Mouse (Mus musculus) cerebellum, postnatal 4 days (tissue): Measurements from ENCODE around the gene Ubtd2.

Experiments used
- DNase-seq, 2 experiments: peaks; one replicate each; pipeline ENCODE4 v3.0.0; 2022; ENCODE audit warnings: low spot score in 2 of 2, mixed read lengths in 1 of 2

Gene Ubtd2

DNA sequence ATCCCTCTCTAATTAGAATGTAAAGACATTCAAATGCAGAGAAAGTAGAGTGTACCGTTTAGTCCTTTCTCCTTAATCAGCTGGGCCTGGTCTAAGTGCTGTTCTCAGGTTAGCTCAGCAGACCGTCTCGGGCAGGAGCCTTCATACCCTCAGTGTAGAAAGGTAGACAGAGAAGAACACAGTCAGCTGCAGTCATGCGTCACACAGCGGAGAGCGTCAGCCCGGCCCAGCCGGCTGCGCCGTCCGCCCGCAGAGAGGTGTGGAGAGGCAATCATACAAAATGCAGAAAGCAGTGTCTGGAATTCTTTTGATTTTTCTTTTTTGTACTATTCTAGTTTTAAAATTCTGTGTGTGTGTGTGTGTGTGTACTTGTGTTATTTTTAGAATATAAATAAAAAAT, 90.4 kb downstream of the Ubtd2 start:
- no peak for DNase-seq

DNA sequence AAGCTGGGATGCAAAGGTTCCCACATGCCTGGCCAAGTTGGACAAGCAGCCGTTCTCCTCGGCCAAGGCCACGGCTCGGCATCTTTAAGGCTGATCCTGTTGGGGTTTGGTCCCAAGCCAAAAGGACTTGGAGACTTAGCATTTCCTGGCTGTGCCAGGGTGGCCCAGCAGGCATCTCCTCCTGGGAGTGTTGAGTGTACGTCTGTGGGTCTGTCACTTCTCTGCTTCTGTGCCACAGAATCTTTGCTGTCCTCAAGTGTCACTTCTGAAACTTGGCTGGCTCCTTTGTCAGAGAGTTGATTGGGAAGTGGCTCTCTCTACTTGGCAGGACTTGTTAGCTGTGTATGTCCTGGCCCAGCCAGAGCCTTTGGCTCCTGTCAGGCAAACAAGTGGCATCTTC, 91.3 kb downstream of the Ubtd2 start:
- DNase-seq = peak in 1 of 2 experiments; percentile 53

DNA sequence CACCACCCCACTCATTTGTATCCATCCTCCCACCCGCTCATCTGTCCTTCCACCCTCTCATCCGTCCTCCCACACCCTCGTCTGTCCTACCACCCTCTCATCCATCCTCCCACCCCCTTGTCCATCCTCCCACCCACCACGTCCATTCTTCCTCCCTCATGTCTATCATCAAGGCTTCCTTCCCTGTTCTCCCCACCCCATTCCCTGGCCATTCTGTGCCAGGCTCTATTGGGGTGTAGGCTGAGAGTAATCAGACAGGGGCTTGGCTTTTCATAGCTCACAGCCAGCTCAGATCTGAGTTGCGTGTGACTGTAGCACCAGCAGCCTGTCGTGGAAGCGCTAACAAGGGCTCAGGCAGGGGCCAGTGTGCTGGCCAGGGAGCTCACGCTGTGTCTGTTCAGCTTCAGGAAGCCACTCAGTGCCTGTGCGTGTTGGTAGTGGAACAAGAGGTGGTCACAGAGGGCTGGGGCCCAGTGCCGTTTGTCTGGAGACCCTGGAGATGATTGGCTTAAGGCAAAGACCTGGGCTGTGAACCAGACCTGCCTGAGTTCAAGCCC, 92.3 kb downstream of the Ubtd2 start:
- no peak for DNase-seq

DNA sequence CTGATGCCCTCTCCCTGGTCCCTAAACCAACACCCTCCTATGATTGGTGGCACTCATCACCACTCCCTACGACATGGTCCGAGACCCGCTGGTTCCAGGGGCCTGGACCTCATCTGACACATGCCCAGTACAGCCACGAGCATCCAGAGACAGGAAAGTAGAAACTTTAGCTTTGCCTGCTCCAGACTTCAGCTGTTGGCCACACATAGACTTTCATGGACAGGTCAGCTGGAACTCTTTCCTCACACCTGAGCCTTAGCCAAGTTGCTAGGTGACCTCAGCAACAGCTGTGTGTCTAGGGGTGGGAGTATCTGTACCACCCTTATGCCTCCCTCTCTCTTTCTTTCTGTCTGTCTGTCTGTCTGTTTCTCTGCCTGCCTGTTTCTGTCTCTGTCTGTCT, 93.1 kb downstream of the Ubtd2 start:
- no peak for DNase-seq

DNA sequence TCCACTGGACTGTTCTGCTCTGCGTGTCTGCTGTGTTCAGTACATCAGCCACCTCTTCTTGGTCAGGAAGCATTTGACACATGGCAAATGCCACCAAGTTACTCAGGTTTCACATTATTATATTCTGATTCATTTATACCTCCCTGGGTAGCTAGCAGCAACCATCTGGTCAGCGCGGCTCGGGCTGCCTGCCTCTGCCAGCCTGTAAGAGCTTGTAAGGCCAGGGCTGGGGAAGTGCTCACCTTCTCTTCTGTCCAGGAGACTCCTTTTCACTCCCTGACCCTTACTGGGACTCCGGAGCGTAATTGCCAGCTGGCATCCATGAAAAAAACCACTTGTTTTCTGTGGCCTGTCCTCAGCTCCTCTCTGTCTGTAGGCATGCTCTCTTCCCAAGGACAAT, 94.1 kb downstream of the Ubtd2 start:
- no peak for DNase-seq

DNA sequence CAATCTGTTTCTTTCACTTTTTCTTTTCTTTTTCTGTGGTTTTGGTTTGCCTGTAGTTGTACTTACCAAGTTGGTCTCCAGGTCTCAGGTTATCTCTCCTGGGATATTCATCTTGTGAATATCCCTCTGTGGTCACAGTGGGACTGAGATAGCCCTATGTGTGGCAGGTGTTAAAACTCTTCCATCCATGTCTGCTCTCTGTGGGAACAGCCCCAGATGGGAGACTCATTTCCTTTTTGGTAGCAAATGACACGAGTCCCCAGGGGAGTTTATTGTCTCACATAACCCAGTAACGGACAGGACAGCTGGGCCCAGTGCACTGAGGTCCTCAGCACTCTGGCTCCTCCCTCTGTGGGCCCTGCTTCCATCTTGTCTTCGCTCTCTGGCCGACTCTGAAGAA, 94.9 kb downstream of the Ubtd2 start:
- DNase-seq = no peak

DNA sequence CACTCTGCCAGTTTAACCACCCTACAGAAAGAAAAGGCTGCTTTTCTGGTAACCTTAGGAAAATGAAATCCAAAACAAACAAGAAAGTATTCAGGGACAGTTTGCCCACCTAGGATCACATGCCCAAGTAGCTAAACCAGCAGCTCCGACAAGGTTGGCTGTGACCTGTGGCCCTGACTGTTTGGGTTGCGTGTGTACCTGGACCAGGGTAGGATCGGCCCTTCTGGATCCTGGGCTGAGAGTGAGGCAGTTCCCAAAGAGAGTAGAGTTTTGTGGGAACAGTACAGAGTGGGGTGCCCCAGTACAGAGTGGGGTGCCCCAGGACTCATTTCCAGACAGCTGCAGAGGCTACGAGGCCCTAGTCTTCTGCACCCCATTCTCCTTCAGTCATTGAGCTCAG, 95.9 kb downstream of the Ubtd2 start:
- no peak for DNase-seq

DNA sequence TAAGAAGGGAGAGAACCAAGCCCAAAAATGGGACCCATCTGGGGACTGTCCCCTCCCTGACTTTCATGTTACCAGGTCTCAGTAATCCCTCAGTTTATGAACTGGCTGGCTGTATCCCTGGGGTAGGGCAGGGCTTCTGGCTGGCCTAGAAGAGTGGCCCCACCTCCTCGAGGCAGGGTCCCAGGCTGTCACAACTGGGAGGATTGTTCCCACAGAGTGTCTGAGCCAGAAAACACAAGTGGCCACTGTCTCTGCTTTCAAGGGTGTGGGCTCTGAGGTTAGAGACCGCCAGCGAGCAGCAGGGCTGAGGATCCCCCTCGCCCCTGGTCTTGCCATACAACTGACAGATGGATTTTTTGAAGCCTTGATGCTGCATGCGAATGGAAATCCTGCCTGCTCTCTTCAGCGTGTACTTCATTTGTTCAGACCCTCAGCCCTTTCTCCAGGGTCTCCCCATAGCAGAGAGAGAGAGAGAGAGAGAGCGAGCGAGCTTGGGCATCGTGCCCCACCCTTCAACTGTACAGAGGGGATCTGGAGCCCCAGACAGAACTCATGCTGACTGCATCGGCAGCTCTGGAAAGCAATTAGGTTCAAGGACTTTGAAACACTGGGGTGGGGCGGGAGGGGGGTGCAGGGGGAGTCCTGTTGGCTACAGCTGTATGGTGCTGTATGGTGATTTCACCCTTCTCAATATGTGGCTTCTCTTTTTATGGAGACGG, 96.6 kb downstream of the Ubtd2 start:
- DNase-seq = no peak

DNA sequence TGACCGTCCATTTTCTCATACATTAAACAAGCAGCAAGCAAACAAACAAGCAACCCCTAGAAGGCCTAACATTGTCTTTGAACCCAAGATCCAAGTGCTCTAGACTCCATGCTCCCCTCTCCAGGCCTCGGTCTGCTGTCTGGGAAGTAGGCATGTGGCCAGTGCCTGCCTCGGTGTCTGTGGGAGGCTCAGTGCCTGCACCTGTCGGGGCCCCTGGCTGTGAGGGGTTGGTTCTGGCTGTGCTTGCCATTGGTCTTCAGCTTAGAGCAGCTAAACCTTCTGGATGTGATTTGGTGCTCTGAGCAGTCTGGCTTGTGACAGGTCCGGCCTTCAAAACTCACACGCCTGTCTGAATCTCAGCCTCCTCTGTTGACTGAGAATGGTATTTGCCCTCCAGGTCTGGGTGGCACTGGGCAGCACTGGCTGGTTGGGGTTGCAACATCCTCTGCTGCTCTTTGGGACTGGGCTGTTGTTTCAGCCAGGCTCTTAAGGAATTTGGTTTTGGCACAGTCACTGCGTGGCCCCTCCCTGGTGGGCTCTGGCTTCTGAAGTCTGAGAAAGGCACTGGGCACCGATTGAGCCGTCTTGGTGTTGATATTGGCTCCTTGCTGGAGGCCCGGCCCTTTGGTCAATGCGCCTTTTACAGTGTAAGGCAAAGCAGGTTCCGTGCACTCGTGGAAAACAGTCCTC, 97.4 kb downstream of the Ubtd2 start:
- no peak for DNase-seq

DNA sequence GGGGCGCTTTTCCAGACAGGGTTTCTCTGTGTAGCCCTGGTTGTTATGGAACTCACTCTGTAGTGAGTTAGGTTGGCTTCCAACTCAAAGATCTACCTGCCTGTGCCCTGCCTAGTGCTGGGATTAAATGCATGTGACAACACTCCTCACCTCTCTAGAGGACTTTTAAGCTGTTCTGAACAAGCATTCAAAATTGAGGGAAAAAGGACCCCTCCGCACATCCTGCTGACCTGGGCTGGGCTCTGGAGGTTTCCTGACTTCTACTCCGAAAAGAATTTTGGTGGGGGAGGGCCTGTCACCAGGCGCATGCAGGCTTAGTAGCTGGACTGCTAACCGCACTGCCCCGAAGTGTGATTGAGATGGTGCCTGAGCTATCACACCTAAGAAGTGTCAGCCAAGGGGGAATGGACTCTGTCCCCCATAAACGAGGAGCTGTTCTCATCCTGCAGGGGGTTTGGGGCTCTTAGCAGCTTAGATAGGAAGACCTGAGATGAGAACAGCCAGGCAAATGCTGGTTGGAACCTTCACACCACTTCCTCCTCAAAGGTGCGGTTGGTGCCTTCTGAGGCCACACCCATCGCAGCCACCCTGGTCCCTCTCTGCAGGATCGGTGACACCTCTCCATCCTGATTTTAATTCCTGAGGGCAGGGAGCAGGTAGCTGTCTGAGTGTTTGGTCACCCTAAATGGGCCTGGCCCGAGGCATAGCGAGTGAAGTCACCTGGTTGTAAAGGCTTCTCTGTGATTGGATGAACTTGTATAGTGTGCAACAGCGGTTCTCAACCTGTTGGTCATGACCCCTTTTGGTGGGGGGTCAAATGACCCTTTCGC, 98.4 kb downstream of the Ubtd2 start:
- DNase-seq = no peak

DNA sequence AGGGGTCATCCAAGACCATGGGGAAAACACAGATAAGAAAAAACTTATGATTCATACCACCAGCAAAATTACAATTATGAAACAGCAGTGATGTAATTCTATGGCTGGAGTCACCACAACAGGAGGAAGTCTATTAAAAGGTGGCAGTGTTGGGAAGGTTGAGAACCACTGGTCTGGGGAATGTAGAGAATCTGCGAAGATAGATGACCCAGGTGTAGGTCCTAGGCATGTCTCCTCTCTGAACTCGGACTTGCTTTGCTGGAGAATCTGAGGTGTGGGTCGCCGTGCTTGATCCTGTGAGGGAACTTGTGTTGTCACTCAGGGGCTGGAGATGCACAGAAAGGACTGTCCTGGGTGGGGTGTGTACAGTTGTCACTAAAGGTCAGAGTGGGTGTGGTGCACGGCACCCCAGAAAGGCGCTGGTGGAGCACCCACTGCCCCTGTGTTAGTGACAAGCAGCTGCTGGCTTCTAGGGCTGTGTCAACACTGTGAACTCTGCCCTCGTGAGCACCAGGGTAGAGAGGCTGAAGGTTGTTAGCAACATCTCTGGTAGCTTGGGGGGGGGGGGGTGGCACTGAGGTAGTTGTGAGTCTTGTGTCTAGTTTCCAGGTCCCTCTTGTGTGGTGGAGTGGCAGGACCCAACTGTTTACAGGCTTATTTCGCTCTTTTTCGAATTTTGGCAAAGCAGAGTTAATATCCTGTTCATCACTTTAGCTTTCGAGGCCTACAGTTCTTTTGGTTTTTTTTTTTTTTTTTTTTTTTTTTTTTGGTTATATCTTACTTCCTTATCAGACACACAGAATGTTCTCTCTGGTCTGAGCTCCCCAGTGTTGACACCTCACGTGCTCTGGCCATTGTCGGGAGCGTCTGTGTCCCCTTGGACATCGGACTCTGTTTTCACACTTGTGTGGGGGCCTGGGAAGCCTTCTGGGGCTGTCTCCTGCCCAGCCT, 99.2 kb downstream of the Ubtd2 start:
- no peak for DNase-seq

DNA sequence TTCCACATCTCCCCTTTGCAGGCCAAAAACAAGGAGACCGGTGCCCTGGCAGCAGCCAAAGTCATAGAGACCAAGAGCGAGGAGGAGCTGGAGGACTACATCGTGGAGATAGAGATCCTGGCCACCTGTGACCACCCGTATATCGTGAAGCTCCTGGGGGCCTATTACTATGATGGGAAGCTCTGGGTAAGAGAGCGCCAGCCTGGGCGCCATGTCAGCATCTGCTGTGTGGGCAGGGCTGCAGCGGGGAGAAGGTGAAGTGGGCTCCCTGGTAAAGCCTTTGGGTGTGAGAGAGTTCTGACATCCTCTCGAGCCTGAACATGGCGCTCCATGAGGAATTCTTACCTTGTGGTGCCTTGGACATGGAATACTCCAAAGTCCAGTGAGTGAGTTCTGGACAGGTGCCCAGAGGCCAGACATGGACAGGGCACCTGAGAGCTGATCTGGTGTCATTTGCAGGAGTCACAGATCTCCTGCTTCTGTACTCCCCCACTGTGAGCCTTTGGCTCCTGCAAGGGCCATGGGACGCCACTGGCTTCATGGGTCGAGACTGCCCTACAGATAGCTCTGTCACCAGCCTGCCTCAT, 100.0 kb downstream of the Ubtd2 start:
- no peak for DNase-seq

DNA sequence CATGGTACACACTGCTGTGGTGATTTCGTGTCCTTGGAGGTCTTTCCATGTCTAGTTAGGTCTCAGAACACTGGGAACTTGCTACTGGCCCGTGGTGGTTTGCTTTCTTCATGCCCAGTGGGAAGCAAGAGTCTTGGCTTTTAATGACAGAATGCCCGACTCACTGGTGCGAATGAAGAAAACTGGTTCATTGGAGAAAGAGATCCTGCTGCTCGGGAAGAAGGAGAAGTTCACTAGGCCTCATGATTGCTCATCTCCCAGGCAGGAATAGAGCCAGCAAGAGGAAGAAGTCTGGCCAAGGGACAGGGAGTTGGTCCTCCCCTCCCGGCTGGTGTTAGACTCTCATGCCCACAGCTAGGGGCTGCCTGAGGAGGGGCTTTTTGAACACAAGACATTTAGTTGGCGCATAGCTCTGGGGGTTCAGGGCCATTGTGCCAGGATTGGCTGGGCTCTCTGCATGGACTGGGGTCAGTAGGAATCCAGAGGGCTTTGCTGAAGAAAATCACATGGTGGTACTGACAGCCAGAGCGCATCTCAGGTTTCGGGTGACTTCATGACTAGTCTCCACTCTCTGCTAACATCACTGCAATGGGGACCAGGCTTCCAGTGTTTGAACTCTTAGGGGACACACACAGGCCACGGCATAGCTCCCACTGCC, 101.3 kb downstream of the Ubtd2 start:
- no peak for DNase-seq

DNA sequence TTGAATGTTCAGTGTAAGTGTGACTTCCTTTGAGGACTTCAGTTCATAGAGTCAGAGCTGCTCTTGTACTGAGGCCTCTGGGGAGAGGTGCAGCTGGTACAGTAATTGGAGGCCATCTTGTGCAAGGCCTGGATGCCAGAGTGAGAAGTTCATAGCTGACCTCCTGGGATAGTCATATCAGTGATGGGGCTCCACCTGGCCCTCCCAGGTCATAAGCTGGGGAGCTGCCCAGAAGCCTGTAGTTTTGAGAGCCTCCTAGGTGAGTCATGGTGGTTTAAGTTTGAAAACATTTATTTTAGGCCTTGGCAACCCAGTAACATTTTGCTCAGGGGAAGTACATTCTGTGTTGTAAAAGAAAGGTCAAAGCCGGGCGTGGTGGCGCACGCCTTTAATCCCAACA, 102.9 kb downstream of the Ubtd2 start:
- DNase-seq = no peak

DNA sequence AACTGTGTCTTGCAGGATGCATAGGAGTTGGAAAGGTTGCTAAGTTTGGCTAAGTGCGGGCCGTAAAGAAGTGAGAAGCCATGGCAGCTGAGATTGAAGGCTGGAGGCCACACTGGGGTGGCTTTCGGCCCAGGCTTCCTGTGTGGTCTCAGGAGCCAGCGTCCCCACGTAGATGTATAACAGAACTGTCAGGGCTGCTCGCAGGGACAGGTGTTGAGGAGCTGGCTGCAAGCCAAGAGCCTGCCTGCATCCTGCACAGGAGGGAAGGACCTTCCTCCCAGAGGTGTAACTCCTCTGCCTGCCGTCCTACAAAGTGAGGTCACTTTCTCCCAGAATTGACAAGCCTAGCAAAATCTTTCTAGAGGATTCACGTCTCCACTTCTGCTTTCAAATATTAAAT, 103.5 kb downstream of the Ubtd2 start:
- DNase-seq = no peak

DNA sequence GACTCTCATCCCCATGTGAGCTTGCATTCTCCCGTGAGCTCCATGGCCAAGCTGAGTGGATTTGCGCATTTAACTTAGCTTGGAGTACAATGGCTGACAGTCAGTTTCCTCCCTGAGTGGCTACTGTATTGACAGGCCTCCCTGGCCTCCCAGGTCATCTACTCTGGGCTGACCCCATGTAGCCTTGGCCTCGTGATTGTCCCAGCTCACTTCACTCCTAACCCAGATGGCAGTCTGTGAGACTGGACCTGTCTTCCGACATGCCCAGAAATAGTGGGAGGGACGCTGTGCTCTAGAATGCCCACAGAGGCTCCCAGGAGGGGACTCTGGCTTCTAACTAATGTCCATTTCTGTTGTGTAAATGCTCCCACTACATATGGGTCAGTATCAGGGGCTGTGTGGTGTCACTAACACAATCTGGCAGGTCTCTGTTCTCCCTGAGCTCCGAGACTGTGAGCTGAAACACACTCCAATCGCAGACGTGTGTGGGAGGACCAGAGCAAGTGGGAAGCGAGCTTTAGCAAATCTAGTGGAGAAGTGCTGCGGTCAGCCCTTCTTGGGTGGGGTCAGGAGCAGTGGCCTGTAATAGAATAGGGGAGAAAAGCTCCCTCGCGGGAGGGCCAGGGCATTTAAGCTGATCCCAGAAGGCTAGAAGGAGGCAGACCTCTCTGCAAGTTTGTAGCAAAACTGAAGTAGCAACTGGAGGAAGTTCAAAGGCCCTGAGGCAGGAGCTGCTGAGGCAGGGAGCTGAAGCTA, 105.0 kb downstream of the Ubtd2 start:
- DNase-seq = no peak

DNA sequence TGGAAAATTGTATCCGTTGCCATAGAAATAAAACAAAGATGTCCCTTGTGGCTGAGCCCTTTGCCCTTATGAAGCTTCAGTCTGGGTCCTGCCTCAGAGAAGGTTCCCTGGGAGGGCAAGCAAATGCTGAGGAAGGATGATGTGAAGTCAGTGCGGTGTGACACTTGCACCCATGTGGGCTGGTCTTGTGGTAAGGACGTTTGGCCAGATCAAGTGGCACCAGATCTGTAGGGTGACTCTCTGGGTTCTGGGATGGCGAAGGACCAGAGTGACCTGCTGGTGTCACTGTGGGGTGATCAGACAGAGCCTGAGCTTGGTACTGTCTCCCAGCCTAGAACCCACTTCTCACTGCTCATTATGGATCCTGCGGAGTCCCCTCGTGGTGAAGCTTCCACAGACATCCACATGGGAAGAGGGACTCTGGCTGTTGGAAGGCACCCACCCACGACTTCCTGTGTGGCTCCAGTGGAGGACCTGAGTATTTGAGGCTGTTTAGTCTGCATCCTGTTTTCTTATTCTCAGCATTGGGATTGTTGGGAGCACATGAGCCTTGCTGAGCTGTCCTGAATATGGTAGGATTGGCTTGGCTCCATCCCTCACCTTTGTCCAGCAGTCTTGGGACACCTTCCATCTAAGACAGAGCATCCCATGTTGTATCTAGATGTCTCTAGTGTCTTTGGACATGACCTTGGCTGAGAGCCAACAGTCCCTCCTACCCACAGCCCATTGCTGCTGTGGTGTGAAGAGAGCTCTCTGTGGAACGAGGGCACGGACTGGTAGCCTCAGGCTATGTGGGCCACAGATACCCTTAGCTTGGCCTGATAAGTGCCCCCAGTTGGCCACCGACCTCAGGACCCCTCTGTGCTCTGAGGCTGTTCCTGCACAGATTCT, 106.5 kb downstream of the Ubtd2 start:
- no peak for DNase-seq

DNA sequence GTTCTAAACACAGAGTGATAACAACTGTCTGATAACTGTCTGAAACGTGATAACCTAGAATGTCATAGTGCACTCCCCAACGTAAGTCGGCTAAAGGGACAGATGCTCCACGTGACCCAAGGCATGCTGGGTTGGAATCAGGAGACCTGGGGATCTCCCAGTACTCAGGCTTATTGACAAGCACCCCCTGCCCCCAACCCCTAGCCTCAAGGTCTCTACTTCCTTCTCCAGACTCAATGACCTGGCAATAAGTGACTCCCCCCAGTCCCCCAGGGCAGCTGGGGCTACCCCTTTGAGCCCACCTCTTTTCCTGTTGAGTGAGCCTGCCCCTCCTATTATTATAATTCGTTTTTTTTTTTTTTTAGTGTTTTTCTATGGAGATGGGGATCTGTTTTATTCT, 107.5 kb downstream of the Ubtd2 start:
- no peak for DNase-seq

DNA sequence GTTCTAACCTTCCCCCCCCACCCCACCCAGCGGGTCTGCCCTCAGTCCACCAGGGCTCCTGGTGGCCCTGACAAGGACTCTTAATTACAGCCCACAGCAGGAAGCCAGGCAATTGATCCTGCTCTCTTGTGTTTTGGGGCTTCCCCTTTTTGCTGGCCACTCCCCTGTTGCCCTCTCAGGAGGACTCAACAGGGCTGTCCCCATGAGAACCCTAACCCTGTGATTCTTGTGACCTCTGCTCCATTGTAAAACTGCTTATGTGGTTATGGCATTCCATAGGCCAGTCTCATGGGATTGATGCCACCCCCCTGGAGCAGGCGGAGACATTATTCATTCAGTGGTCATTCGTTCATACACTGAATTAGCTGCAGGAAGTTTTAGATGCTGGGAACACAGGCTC, 108.5 kb downstream of the Ubtd2 start:
- DNase-seq = no peak
